Mouse (Mus musculus) heart, embryonic 16.5 days (tissue): ENCODE measurements at regions not wholly inside any gene's neighbourhood (a gene's known extent, or its start where the extent isn't known, plus 50 kb on each side); places are given as distances from the start of the nearest gene placed in this dataset.
"Not testable (repeated sequence)": the region's sequence is repeated elsewhere in the genome, so short reads cannot be mapped to it uniquely, and the experiment has no call there.

Experiments used
- ATAC-seq: fragments of 200-750 bp; cut with Nextera tagmentation; replicated peaks from 2 replicates; pipeline ENCODE4 v1.8.0; 2017; ENCODE audit warnings: moderate number of reproducible peaks; ENCODE audit not compliant: insufficient read depth, low FRiP score; ENCODE audit errors: extremely low read depth
- H3K27ac ChIP-seq: fragments of 300-500 bp; sonication (generic); 2 replicates; pipeline ENCODE4 v1.5.1; 2014; ENCODE audit warnings: mild to moderate bottlenecking, low read length, control low read depth, moderate library complexity
- H3K27me3 ChIP-seq: fragments of 300-500 bp; sonication (generic); 2 replicates; pipeline ENCODE4 v1.6.1; 2014; ENCODE audit warnings: low read length, mixed read lengths; ENCODE audit not compliant: control insufficient read depth, insufficient read depth
- H3K36me3 ChIP-seq: fragments of 300-500 bp; sonication (generic); 2 replicates; pipeline ENCODE4 v1.6.1; 2014; ENCODE audit not compliant: control insufficient read depth, insufficient read depth
- H3K4me1 ChIP-seq: fragments of 300-500 bp; sonication (generic); 2 replicates; pipeline ENCODE4 v1.6.1; 2014; ENCODE audit warnings: low read length, mixed read lengths; ENCODE audit not compliant: control insufficient read depth, insufficient read depth
- H3K4me2 ChIP-seq: fragments of 300-500 bp; sonication (generic); 2 replicates; pipeline ENCODE4 v1.6.1; 2014; ENCODE audit warnings: low read depth, mild to moderate bottlenecking, control low read depth, low read length
- H3K4me3 ChIP-seq: fragments of 300-500 bp; sonication (generic); 2 replicates; pipeline ENCODE4 v1.5.1; 2014; ENCODE audit warnings: mild to moderate bottlenecking, control low read depth, low read length
- H3K9ac ChIP-seq: fragments of 300-500 bp; sonication (generic); 2 replicates; pipeline ENCODE4 v1.6.1; 2014; ENCODE audit warnings: low read length, control low read depth
- H3K9me3 ChIP-seq: fragments of 300-500 bp; sonication (generic); replicated peaks from 2 replicates; pipeline ENCODE4 v1.6.1; 2016; ENCODE audit warnings: low read length; ENCODE audit not compliant: control insufficient read depth
- WGBS: fragments of 180-500 bp; shearing (Covaris S2); extraction: QIAGEN DNeasy Blood & Tissue Kit; methylation state at CpG from one replicate; pipeline ENCODE4 v1.1.7; 2014; 5-methylcytosine and 5-hydroxymethylcytosine counted together

DNA sequence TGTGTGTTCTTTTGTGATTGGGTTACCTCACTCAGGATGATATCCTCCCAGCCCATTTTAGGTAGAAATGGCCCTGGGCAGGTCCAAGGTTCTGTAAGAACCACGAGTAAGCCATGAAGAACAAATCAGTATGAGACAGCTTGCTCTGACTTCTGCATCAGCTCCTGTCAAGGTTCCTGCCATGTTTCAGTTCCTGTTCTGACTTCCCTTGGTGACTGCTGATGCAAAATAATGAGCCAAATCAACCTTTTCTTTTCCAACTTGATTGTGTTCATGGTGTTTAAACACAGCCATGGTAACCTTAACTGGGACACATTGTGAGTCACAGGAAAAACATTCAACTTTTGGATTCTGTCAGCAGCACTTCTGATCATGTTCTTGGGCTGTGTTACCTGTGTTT is 667.4 kb upstream of the Igfbp7 start:
- Histone ChIP-seq H3K9me3 (no peaks in the 10 kb centered on the region), H3K27ac (no peak overlapping the region), H3K4me1 (no peaks in the 10 kb centered on the region), H3K4me2 (no peak overlapping the region), H3K36me3 (no peaks in the 10 kb centered on the region), H3K9ac (no peak overlapping the region), H3K27me3 (no peaks in the 10 kb centered on the region), H3K4me3 (no peak overlapping the region)
- WGBS, result 39% methylated on average over 1 of the region's 1 CpGs
- no peak for ATAC-seq

DNA sequence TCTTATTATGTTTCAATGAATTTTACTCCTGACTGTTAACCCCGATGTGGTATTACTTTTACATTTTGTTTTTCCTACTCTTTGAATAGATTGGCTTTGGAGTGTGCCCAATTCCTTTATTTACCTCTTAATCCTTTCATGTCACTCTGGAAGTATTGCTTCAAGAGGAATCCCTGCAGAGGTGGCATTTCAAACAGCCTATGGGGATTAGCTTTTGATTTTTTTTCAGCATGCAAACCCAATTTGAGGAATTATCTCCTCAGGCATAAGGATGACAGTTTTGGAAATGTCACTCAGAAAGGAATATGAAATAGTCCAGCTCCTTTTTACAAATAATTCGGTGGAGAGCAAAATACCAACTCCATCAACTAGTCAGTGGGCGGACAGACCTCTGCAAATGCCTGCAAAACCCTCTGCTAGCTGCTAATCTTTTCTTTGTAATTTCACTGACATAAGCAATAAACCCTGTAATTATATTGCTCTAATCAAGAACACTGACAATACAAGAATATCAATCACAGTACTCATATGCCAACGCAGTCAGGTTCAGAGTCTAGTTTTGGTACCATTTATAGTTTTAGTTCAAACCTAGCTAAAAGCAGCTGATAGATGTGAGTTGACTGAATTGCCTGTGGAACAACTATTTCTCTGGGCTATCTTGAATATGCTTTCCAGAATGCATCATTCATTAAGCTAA is 624.9 kb upstream of the Igfbp7 start:
- H3K4me1 ChIP-seq, result no peaks in the 10 kb centered on the region
- H3K36me3 ChIP-seq, result no peaks in the 10 kb centered on the region
- WGBS, result 68% methylated on average over 4 of the region's 4 CpGs
- H3K4me2 ChIP-seq, result no peak overlapping the region
- H3K27me3 ChIP-seq, result no peaks in the 10 kb centered on the region
- H3K9ac ChIP-seq, result no peak overlapping the region
- ATAC-seq, result no peak
- no peaks in the 10 kb centered on the region for H3K9me3 ChIP-seq
- H3K27ac ChIP-seq, result no peak overlapping the region
- H3K4me3 ChIP-seq, result no peak overlapping the region

DNA sequence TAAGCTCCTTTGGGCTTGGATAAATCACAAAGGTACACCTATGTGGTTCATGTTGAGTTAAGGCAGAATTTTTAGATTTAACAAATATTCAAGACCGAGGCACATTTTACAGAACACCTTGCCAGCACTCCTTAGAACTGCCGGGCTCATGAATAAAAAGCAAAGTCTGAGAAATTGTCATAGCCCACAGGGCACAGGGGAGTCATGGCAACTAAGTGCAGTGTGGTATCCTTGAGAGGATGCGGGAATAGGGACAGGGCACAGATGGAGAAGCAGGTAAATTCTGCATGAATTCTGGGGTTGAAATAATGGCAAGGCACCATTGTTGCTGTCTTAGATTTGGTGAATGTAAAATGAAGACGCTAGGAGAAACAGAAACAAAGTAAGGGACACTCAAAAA is 609.7 kb upstream of the Igfbp7 start:
- no peak overlapping the region for H3K4me2 ChIP-seq
- no peak for ATAC-seq
- H3K9me3 ChIP-seq, result no peaks in the 10 kb centered on the region
- WGBS, result 66% methylated on average over 4 of the region's 4 CpGs
- H3K4me1 ChIP-seq, result no peaks in the 10 kb centered on the region
- no peak overlapping the region for H3K4me3 ChIP-seq
- no peaks in the 10 kb centered on the region for H3K36me3 ChIP-seq
- no peaks in the 10 kb centered on the region for H3K27me3 ChIP-seq
- no peak overlapping the region for H3K9ac ChIP-seq
- no peak overlapping the region for H3K27ac ChIP-seq

DNA sequence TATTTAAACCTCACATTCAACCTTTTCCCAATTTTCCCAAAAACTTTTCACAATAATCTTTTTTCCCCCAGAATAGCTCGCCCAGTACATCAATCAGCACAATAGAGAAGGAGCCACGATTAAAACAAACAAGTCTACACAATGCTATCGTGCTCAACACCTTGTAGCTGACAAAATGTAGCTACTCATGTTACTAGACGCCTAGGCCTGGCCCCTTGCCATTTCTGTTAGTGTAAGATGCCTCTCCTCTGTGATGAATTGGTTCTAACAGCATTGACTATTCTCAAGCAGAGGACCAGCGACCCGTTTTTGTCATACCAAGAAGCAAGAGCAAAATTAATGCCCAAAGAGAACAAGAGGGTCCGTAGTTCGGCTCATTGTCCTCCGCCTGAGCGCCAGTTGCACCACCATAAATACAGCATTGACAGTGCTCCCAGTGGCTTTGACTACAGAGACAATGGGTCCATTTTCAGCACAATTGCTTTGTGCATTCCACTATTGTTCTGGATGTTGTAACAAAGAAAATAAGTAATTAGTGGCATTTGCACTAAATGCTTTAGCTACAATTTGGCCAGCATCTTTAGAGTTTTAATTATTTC is 578.7 kb upstream of the Igfbp7 start:
- H3K4me3 ChIP-seq, result no peak overlapping the region
- H3K4me1 ChIP-seq, result no peaks in the 10 kb centered on the region
- H3K4me2 ChIP-seq, result no peak overlapping the region
- H3K27me3 ChIP-seq, result no peaks in the 10 kb centered on the region
- ATAC-seq, result no peak; the same call in 1 of the 2 replicates
- no peaks in the 10 kb centered on the region for H3K36me3 ChIP-seq
- H3K9ac ChIP-seq, result no peak overlapping the region
- no peak overlapping the region for H3K27ac ChIP-seq
- 66% methylated on average over 10 of the region's 10 CpGs for WGBS
- H3K9me3 ChIP-seq, result no peaks in the 10 kb centered on the region

DNA sequence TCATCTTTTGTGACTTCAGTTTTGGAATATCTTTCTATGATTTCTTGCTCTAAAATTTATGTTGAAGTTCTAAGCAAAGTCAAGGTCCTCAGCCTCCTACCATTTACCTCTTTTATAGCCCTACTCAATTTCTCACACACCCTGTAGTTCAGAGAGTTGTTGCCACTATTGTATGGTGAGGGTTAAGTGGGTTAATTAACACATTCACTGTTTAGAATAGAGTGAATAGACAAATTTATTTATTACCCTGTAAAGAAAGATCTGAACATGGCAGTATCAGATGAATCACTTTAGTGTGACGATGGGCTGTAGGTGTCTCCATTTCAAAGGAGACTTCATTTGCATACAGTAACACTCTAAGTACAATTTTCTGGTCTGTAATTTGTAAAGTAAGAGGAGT is 577.4 kb upstream of the Igfbp7 start:
- H3K36me3 ChIP-seq, result no peaks in the 10 kb centered on the region
- H3K9me3 ChIP-seq, result no peaks in the 10 kb centered on the region
- no peak overlapping the region for H3K9ac ChIP-seq
- H3K4me2 ChIP-seq, result no peak overlapping the region
- no peak overlapping the region for H3K4me3 ChIP-seq
- no peak for ATAC-seq
- no peaks in the 10 kb centered on the region for H3K4me1 ChIP-seq
- 77% methylated on average over 1 of the region's 1 CpGs for WGBS
- H3K27ac ChIP-seq, result no peak overlapping the region
- no peaks in the 10 kb centered on the region for H3K27me3 ChIP-seq

DNA sequence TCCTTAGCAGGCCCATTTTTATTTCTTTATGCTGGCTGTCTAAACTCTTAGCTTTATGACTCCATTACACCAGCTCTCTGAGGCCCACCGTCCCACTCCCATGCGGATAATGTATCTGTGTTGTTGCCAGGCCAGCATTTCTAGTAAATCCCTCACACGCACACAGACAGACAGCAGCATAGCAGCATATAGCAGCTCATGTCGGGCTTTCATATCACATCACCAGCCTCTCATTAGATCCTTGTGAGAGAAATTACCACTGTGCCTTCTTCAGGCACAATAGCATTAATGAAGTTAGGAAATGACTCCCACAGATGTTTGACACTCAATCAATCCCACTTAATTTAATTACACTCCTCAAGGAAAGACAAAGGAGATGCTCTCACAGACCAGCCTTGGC is 532.2 kb upstream of the Igfbp7 start:
- WGBS, result 85% methylated on average over 4 of the region's 4 CpGs
- ATAC-seq, H3K4me1 ChIP-seq, H3K4me2 ChIP-seq, H3K36me3 ChIP-seq, H3K9ac ChIP-seq, H3K9me3 ChIP-seq, H3K27ac ChIP-seq, H3K27me3 ChIP-seq, H3K4me3 ChIP-seq: not testable (repeated sequence)

DNA sequence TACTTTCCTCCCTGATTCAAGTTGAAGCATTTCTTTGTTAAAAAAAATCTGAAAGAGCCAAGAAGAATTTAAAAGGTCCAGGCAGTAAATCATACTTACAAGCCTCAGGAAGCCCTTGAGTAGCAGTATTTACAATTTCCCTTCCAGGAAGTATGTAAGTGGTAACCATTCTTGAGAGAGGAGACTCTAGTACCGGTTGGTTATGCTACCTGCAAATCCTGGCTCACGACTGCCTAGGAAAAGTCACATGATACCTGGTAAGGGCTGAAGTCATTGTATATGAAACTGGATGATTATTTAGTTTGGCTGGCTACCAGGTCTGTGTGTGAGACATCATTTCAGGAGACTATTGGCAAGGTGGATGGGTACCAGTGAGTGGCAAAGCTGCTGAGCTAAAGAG is 524.0 kb upstream of the Igfbp7 start:
- Histone ChIP-seq H3K4me3 (no peak overlapping the region), H3K4me2 (no peak overlapping the region), H3K36me3 (no peaks in the 10 kb centered on the region), H3K9me3 (no peaks in the 10 kb centered on the region), H3K9ac (no peak overlapping the region), H3K27ac (no peak overlapping the region), H3K4me1 (no peaks in the 10 kb centered on the region), H3K27me3 (no peaks in the 10 kb centered on the region)
- 74% methylated on average over 2 of the region's 2 CpGs for WGBS
- no peak for ATAC-seq

DNA sequence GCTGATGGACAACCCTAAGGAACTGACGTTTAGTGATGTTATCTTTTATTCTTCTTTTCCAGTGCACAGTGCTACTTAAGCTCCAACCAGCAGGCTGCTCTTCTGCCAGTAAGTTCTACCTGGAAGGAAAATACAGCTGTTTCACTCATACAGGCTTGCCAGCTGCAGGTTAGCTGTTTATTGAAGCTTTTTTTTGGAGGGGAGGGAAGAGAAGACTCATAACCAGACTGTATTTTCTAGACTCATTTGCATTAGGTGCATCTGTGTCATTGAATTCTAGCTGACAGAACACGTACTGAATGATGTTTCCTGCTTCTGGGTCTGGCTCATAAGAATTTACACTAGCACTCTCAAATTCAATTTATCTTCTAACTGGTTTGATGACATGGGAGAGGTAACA is 513.3 kb upstream of the Igfbp7 start:
- no peak overlapping the region for H3K27ac ChIP-seq
- H3K36me3 ChIP-seq, result no peaks in the 10 kb centered on the region
- no peaks in the 10 kb centered on the region for H3K27me3 ChIP-seq
- H3K9me3 ChIP-seq, result no peaks in the 10 kb centered on the region
- 52% methylated on average over 2 of the region's 2 CpGs for WGBS
- ATAC-seq, result no peak
- H3K9ac ChIP-seq, result no peak overlapping the region
- H3K4me2 ChIP-seq, result no peak overlapping the region
- no peak overlapping the region for H3K4me3 ChIP-seq
- H3K4me1 ChIP-seq, result no peaks in the 10 kb centered on the region

DNA sequence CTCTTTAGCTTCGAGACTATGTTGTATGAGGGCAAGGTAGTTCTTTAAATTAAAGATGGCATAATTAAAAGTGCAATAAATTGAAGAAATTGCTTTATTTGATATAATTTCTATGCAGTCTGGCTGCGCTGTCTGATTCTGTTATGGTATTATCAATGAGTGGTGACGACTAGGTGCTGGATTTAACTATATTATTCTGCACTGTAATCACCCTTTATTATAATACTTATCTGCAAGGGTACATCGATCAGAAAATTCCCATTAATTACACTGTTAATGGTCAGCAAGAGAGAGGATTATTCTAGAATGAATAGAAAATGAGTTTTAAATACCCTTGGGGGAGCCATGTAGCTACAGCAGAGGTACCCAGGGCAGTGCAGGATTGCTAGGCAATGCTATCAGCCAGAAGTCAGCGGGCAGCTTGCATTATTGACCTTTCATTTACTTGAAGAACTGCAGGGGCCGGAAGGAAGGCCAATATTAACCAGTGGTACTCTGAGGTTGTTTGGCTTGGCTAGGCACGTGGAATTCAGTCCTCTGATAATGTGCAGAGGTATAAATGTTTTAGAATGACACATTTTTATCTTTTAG is 509.3 kb upstream of the Igfbp7 start:
- Histone ChIP-seq H3K9me3 (no peaks in the 10 kb centered on the region), H3K27ac (no peak overlapping the region), H3K4me1 (no peaks in the 10 kb centered on the region), H3K4me3 (no peak overlapping the region), H3K9ac (no peak overlapping the region), H3K4me2 (no peak overlapping the region), H3K36me3 (no peaks in the 10 kb centered on the region), H3K27me3 (no peaks in the 10 kb centered on the region)
- 56% methylated on average over 7 of the region's 7 CpGs for WGBS
- no peak for ATAC-seq
